ENCODE assay signal across 10 mouse cellular contexts in the genomic region with DNA sequence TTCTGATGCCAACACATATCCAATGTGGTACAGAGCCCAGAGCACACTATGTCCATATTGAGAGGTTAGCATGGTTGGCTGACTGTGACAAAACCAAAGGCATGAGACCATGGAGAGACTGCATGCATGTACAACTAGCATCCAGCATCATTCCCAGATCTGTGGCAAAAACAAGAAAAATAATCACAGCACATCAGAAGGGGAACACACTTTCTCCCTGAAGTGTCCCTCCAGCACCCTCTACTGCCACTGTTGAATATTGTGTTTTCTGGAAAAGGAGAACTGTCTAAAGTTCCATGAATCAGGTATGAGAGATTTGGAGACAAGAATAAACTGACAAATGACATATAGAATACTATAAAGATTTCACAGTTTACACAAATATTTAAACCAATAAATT.
DNase-seq lines count a peak whose midpoint lies in the region; ATAC-seq lines count a peak whose summit lies in the region.
"Had no signal": no experiment of that assay in that cellular context is flagged by ENCODE, and none has a peak within 500 bp of the region (broad histone marks: within the 10 kb centered on the region; RNA-seq: fewer than 3 reads in every experiment).

No protein-coding gene starts in this region.

- peak; percentile 51; the same call in 1 of the 2 replicates for ATAC-seq in forebrain, embryonic 11.5 days (replicated peaks; ENCODE audit: low FRiP score)
- ATAC-seq in midbrain, embryonic 14.5 days (ENCODE audit: low FRiP score, low TSS enrichment), result no peak
- no peak for ATAC-seq in midbrain, embryonic 13.5 days
- ATAC-seq in forebrain, embryonic 14.5 days, result peak; percentile 50; the same call in 1 of the 2 replicates

- no peaks in the 10 kb centered on the region for H3K27me3 ChIP-seq in forebrain, embryonic 11.5 days (ENCODE audit: control insufficient read depth, insufficient read depth, low read length)
- H3K27me3 ChIP-seq in forebrain, embryonic 10.5 days (ENCODE audit: poor library complexity, severe bottlenecking), result no peaks in the 10 kb centered on the region
- H3K27me3 ChIP-seq in midbrain, embryonic 14.5 days (ENCODE audit: control insufficient read depth, insufficient read depth, low read length), result no peaks in the 10 kb centered on the region
- no peaks in the 10 kb centered on the region for H3K27me3 ChIP-seq in midbrain, embryonic 13.5 days
- H3K27me3 ChIP-seq in forebrain, embryonic 14.5 days (replicated peaks; ENCODE audit: control insufficient read depth, insufficient read depth, low read length), result no peaks in the 10 kb centered on the region
- no peaks in the 10 kb centered on the region for H3K27me3 ChIP-seq in limb, embryonic 10.5 days (ENCODE audit: low read depth, poor library complexity, severe bottlenecking)

- no peak overlapping the region for H3K4me3 ChIP-seq in forebrain, embryonic 11.5 days (ENCODE audit: low read depth, low read length)
- H3K4me3 ChIP-seq in forebrain, embryonic 10.5 days, result no peak overlapping the region
- no peak overlapping the region for H3K4me3 ChIP-seq in midbrain, embryonic 14.5 days (replicated peaks; ENCODE audit: low read depth, low read length)
- no peak overlapping the region for H3K4me3 ChIP-seq in midbrain, embryonic 13.5 days (replicated peaks)
- no peak overlapping the region for H3K4me3 ChIP-seq in forebrain, embryonic 14.5 days (ENCODE audit: low read depth, low read length)
- no peak overlapping the region for H3K4me3 ChIP-seq in limb, embryonic 10.5 days
- H3K4me3 ChIP-seq: myocyte had no signal

- H3K9ac ChIP-seq in forebrain, embryonic 11.5 days (ENCODE audit: low read length), result no peak overlapping the region
- H3K9ac ChIP-seq in midbrain, embryonic 14.5 days (replicated peaks; ENCODE audit: low read length), result no peak overlapping the region
- no peak overlapping the region for H3K9ac ChIP-seq in midbrain, embryonic 13.5 days (replicated peaks)
- no peak overlapping the region for H3K9ac ChIP-seq in forebrain, embryonic 14.5 days (ENCODE audit: low read length)

- no peak for DNase-seq in forebrain, embryonic 11.5 days (ENCODE audit: low spot score)
- DNase-seq in forebrain, embryonic 10.5 days (ENCODE audit: extremely low spot score, low spot score), result no peak
- peak; percentile 76 for DNase-seq in midbrain, embryonic 14.5 days
- peak; percentile 72 for DNase-seq in forebrain, embryonic 14.5 days (ENCODE audit: low spot score)
- peak; percentile 8 for DNase-seq in lung, postnatal 36 days
- no peak for DNase-seq in adrenal gland, adult (ENCODE audit: inconsistent age in 2 of 2, low spot score in 1 of 2)
- DNase-seq in limb, embryonic 10.5 days (ENCODE audit: low spot score), result no peak

- H3K36me3 ChIP-seq in forebrain, embryonic 11.5 days (ENCODE audit: control insufficient read depth, insufficient read depth, low read length), result no peaks in the 10 kb centered on the region
- H3K36me3 ChIP-seq in forebrain, embryonic 10.5 days (replicated peaks), result no peaks in the 10 kb centered on the region
- no peaks in the 10 kb centered on the region for H3K36me3 ChIP-seq in midbrain, embryonic 14.5 days (ENCODE audit: control insufficient read depth, insufficient read depth, low read length)
- H3K36me3 ChIP-seq in midbrain, embryonic 13.5 days, result no peaks in the 10 kb centered on the region
- H3K36me3 ChIP-seq in forebrain, embryonic 14.5 days (ENCODE audit: control insufficient read depth, insufficient read depth, low read length), result no peaks in the 10 kb centered on the region
- H3K36me3 ChIP-seq in limb, embryonic 10.5 days, result no peaks in the 10 kb centered on the region

- H3K9me3 ChIP-seq in forebrain, embryonic 11.5 days (ENCODE audit: control insufficient read depth, low read length), result no peaks in the 10 kb centered on the region
- no peaks in the 10 kb centered on the region for H3K9me3 ChIP-seq in forebrain, embryonic 10.5 days
- no peaks in the 10 kb centered on the region for H3K9me3 ChIP-seq in midbrain, embryonic 14.5 days (ENCODE audit: control insufficient read depth, low read length)
- H3K9me3 ChIP-seq in midbrain, embryonic 13.5 days, result no peaks in the 10 kb centered on the region
- H3K9me3 ChIP-seq in forebrain, embryonic 14.5 days (replicated peaks; ENCODE audit: control insufficient read depth, low read length), result no peaks in the 10 kb centered on the region
- H3K9me3 ChIP-seq in limb, embryonic 10.5 days (replicated peaks), result no peaks in the 10 kb centered on the region
- H3K9me3 ChIP-seq: G1E had no signal

- no peak overlapping the region for H3K27ac ChIP-seq in forebrain, embryonic 11.5 days (ENCODE audit: low read depth, low read length)
- no peak overlapping the region for H3K27ac ChIP-seq in forebrain, embryonic 10.5 days
- H3K27ac ChIP-seq in midbrain, embryonic 14.5 days (replicated peaks; ENCODE audit: low read depth, low read length), result no peak overlapping the region
- no peak overlapping the region for H3K27ac ChIP-seq in midbrain, embryonic 13.5 days
- H3K27ac ChIP-seq in forebrain, embryonic 14.5 days (ENCODE audit: low read depth, low read length), result no peak overlapping the region
- H3K27ac ChIP-seq in limb, embryonic 10.5 days, result no peak overlapping the region

- H3K4me1 ChIP-seq in forebrain, embryonic 11.5 days (replicated peaks; ENCODE audit: control insufficient read depth, insufficient read depth, low read length), result no peaks in the 10 kb centered on the region
- H3K4me1 ChIP-seq in forebrain, embryonic 10.5 days, result no peaks in the 10 kb centered on the region
- H3K4me1 ChIP-seq in midbrain, embryonic 14.5 days (ENCODE audit: control insufficient read depth, insufficient read depth, low read length), result no peaks in the 10 kb centered on the region
- H3K4me1 ChIP-seq in midbrain, embryonic 13.5 days (replicated peaks), result no peaks in the 10 kb centered on the region
- no peaks in the 10 kb centered on the region for H3K4me1 ChIP-seq in forebrain, embryonic 14.5 days (ENCODE audit: control insufficient read depth, insufficient read depth, low read length)
- no peaks in the 10 kb centered on the region for H3K4me1 ChIP-seq in limb, embryonic 10.5 days

- no peak overlapping the region for H3K4me2 ChIP-seq in forebrain, embryonic 11.5 days (ENCODE audit: low read depth, low read length, severe bottlenecking)
- no peak overlapping the region for H3K4me2 ChIP-seq in midbrain, embryonic 14.5 days (ENCODE audit: low read length)
- no peak overlapping the region for H3K4me2 ChIP-seq in midbrain, embryonic 13.5 days (replicated peaks)
- H3K4me2 ChIP-seq in forebrain, embryonic 14.5 days (ENCODE audit: low read length), result no peak overlapping the region

Comparison
In these comparisons a context has a peak if more than half of its experiments do, and no peak if none do; other contexts are left out.
1. DNase-seq: peak in midbrain, embryonic 14.5 days (single experiment), forebrain, embryonic 14.5 days (single experiment) and lung, postnatal 36 days (single experiment); none in forebrain, embryonic 11.5 days (single experiment), forebrain, embryonic 10.5 days (single experiment), adrenal gland, adult (0 of 2) and limb, embryonic 10.5 days (single experiment).
2. ATAC-seq: peak in forebrain, embryonic 11.5 days (single experiment) and forebrain, embryonic 14.5 days (single experiment); none in midbrain, embryonic 14.5 days (single experiment) and midbrain, embryonic 13.5 days (single experiment).